In genomic region chr5:143730915-143731314, GRCm38 (mm10) we compare ENCODE assay signal across 8 mouse cellular contexts. TPM values are rescaled to one million over a fixed set of nuclear protein-coding genes. Genes with fewer than 3 reads are reported as not detected.
DNase-seq lines count a peak whose midpoint lies in the region; ATAC-seq and TF ChIP-seq lines count a peak whose summit lies in the region.

No protein-coding gene starts in this region.

- H3K4me1 ChIP-seq in cerebellum, adult 2 months (ENCODE audit: control insufficient read depth, insufficient read depth, low read length) = no peaks in the 10 kb centered on the region
- H3K4me1 ChIP-seq in spleen, adult 2 months (ENCODE audit: control insufficient read depth, insufficient read depth, insufficient read length) = 0 out of 2 replicates have a peak, but pooled peaks cover 4% of the 10 kb centered on the region
- peaks cover 22% of the 10 kb centered on the region for H3K4me1 ChIP-seq in limb, embryonic 13.5 days

- no peak for TF ChIP-seq POLR2A in cerebellum, adult 2 months (IDR thresholded peaks at IDR 0.05; ENCODE audit: borderline replicate concordance, insufficient read depth, low read length)
- TF ChIP-seq POLR2A in spleen, adult 2 months (IDR thresholded peaks at IDR 0.05; ENCODE audit: low read depth, low read length) = no peak

- peak overlapping the region; percentile 73 for H3K4me2 ChIP-seq in limb, embryonic 13.5 days (replicated peaks)

- no peak for DNase-seq in cerebellum, adult 2 months
- DNase-seq in cerebellum, postnatal 25 days = no peak
- DNase-seq in spleen, adult 2 months (ENCODE audit: low read depth in 1 of 2, low spot score in 2 of 2) = no peak
- DNase-seq in spleen, postnatal 36 days (ENCODE audit: low spot score in 2 of 2) = no peak
- peak; percentile 52 for DNase-seq in testis, postnatal 14 days (ENCODE audit: low spot score)
- DNase-seq in cerebellum, postnatal 4 days (ENCODE audit: low spot score in 2 of 2) = no peak

- TF ChIP-seq CTCF in cerebellum, adult 2 months (IDR thresholded peaks at IDR 0.05; ENCODE audit: borderline replicate concordance, insufficient read depth, low read depth, low read length) = no peak
- no peak for TF ChIP-seq CTCF in spleen, adult 2 months (IDR thresholded peaks at IDR 0.05; ENCODE audit: extremely low read depth, insufficient read depth, insufficient read length, insufficient replicate concordance)

- no peak for ATAC-seq in limb, embryonic 13.5 days (ENCODE audit: low FRiP score, low read depth)
- ATAC-seq in monocyte, adult 5-6 weeks (replicated peaks; ENCODE audit: insufficient number of reproducible peaks, low FRiP score, low TSS enrichment, poor library complexity, severe bottlenecking) = no peak

- H3K27ac ChIP-seq in cerebellum, adult 2 months (ENCODE audit: insufficient read depth, low read length) = no peak overlapping the region
- H3K27ac ChIP-seq in spleen, adult 2 months (ENCODE audit: insufficient read depth, low read length) = no peak overlapping the region
- no peak overlapping the region for H3K27ac ChIP-seq in limb, embryonic 13.5 days

- H3K4me3 ChIP-seq in cerebellum, adult 2 months (replicated peaks; ENCODE audit: insufficient read depth, low read depth, low read length) = peak overlapping the region; percentile 45
- H3K4me3 ChIP-seq in spleen, adult 2 months (ENCODE audit: extremely low read depth, insufficient read depth, insufficient read length) = peak overlapping the region; percentile 87
- H3K4me3 ChIP-seq in limb, embryonic 13.5 days = peak overlapping the region; percentile 99

- no peaks in the 10 kb centered on the region for H3K27me3 ChIP-seq in cerebellum, adult 2 months (ENCODE audit: control insufficient read depth, insufficient read depth, low read length)
- no peaks in the 10 kb centered on the region; the same call in 1 of the 2 replicates for H3K27me3 ChIP-seq in spleen, adult 2 months (ENCODE audit: control insufficient read depth, insufficient read depth, low read length)
- no peaks in the 10 kb centered on the region for H3K27me3 ChIP-seq in limb, embryonic 13.5 days

- WGBS in cerebellum, adult 2 months = 15% methylated on average over 6 of the region's 6 CpGs
- WGBS in spleen, adult 2 months = 4% methylated on average over 6 of the region's 6 CpGs
- 10% methylated on average over 6 of the region's 6 CpGs for WGBS in limb, embryonic 13.5 days

- H3K9me3 ChIP-seq in limb, embryonic 13.5 days = no peaks in the 10 kb centered on the region

- H3K9ac ChIP-seq in limb, embryonic 13.5 days = peak overlapping the region; percentile 99

- peaks cover 9% of the 10 kb centered on the region for H3K36me3 ChIP-seq in spleen, adult 2 months (ENCODE audit: control insufficient read depth, insufficient read depth, low read length)
- H3K36me3 ChIP-seq in limb, embryonic 13.5 days = peaks cover 20% of the 10 kb centered on the region

RNA-seq across cellular contexts. Expression of gene Usp42, which starts 1.2 kb away (rescaled TPM):
- 12.9 and 13.9 TPM in 2 replicates for polyA plus RNA-seq in cerebellum, adult 2 months (2012; rRNA removed)
- 7.2 and 8.0 TPM in 2 replicates for polyA plus RNA-seq in spleen, adult 2 months (2012; rRNA removed)
- polyA plus RNA-seq in limb, embryonic 13.5 days (2015; fragmentation: Nextera tagmentation; extraction: Ambion mirVana) = 25.8 and 27.2 TPM in 2 replicates
- 10.6 to 19.8 TPM (median 19.1 TPM) in 3 replicates for total RNA-seq in monocyte, adult 5-6 weeks (2017)

Comparison
In these comparisons a context has a peak if more than half of its experiments do, and no peak if none do; other contexts are left out.
1. H3K4me3 ChIP-seq: peak in every context shown above with its lines; median percentile 99 in limb, embryonic 13.5 days; 87 in spleen, adult 2 months; 45 in cerebellum, adult 2 months.